Mouse (Mus musculus): ENCODE data around the gene Olfr934.

Olfr934 gene

GRCm38 (mm10) chr9:38988215-38988614 lies at the start of gene Olfr934:
Olfr934 (minus strand) TSS chr9:38988315.
- DNase-seq = no peak

DNA sequence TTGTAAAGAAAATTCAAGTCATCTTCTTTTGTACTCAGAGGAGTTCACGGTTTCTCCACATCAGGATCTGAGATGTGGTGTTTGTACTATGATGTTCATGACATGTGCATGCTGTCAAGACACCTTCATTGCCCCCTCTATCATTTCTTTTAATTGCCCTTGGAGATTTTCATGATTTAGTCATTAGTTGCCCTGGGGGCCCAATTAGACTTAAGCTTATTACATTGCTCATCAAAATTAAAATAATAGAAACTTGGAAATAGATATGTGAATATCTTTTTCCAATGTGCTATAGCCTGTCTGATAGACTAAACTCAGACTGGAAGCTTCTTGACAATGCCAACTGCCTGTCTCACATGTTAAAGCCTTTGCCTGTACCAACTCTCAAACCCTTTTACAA lies 35.2 kb upstream of the Olfr934 start, which contains the start of gene Olfr146:
Gene Olfr146, minus strand, starts transcription at position 101 of the 400 bp plus-strand sequence.
- no peak for DNase-seq

- no peak for DNase-seq
Observed at GRCm38 (mm10) chr9:38999583-38999982, 11.5 kb upstream of the Olfr934 start, which contains the start of gene Olfr935. Olfr935 (minus strand) TSS chr9:38999683.

GRCm38 (mm10) chr9:38972013-38972412 lies 16.1 kb downstream of the Olfr934 start, which contains the start of gene Olfr933:
Olfr933 (plus strand) TSS chr9:38972313.
- DNase-seq = no peak

DNA sequence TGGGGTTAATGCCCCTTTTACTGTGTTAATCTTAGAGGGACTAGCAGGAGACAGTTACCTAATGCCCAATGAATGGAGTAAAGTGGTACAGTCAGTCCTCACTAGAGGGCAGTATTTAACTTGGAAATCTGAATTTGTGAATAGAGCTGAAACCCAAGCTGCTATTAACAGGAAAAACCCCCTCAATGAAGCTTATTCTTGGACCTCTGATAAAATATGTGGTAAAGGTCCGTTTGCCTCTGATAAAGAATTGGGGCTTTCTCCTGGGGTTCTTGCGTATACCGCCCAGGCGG lies 34.0 kb downstream of the Olfr934 start:
- no peak for DNase-seq

GRCm38 (mm10) chr9:38953401-38954123 lies 34.6 kb downstream of the Olfr934 start:
- no peak for DNase-seq

Data from cerebellum, adult 11 months (tissue).